Mouse (Mus musculus) embryonic facial prominence, embryonic 13.5 days (tissue): Measurements from ENCODE around the gene Ube2d2b. TPM values are rescaled to one million over a fixed set of nuclear protein-coding genes. Genes with fewer than 3 reads are reported as not detected.

Experiments used
- ATAC-seq: fragments of 200-750 bp; cut with Nextera tagmentation; 2 replicates; pipeline ENCODE4 v1.8.0; 2017; ENCODE audit warnings: low read depth; ENCODE audit not compliant: insufficient number of reproducible peaks, insufficient read depth, low FRiP score, low TSS enrichment
- H3K27ac ChIP-seq: fragments of 300-500 bp; sonication (generic); 2 replicates; pipeline ENCODE4 v1.5.1; 2015; ENCODE audit warnings: moderate library complexity, mild to moderate bottlenecking, inconsistent platforms
- H3K27me3 ChIP-seq: fragments of 300-500 bp; sonication (generic); 2 replicates; pipeline ENCODE4 v1.6.1; 2015; ENCODE audit warnings: mild to moderate bottlenecking, inconsistent platforms
- H3K36me3 ChIP-seq: fragments of 300-500 bp; sonication (generic); 2 replicates; pipeline ENCODE4 v1.6.1; 2015; ENCODE audit warnings: mild to moderate bottlenecking, inconsistent platforms
- H3K4me1 ChIP-seq: fragments of 300-500 bp; sonication (generic); 2 replicates; pipeline ENCODE4 v1.6.1; 2015; ENCODE audit warnings: inconsistent platforms
- H3K4me2 ChIP-seq: fragments of 300-500 bp; sonication (generic); 2 replicates; pipeline ENCODE4 v1.6.1; 2015; ENCODE audit warnings: moderate library complexity, mild to moderate bottlenecking, inconsistent platforms
- H3K4me3 ChIP-seq: fragments of 300-500 bp; sonication (generic); 2 replicates; pipeline ENCODE4 v1.5.1; 2015; ENCODE audit warnings: mild to moderate bottlenecking, inconsistent platforms
- H3K9ac ChIP-seq: fragments of 300-500 bp; sonication (generic); 2 replicates; pipeline ENCODE4 v1.6.1; 2015; ENCODE audit warnings: mild to moderate bottlenecking, inconsistent platforms
- H3K9me3 ChIP-seq: fragments of 300-500 bp; sonication (generic); 2 replicates; pipeline ENCODE4 v1.6.1; 2016; ENCODE audit warnings: inconsistent platforms
- whole genome bisulfite sequencing: fragments of 180-500 bp; shearing (Covaris S2); methylation state at CpG from one replicate; pipeline ENCODE4 v1.1.7; 2015; ENCODE audit warnings: mixed read lengths; 5-methylcytosine and 5-hydroxymethylcytosine counted together
- polyA plus RNA-seq: library from polyadenylated mRNA; unstranded; fragments of >200 nt; fragmentation: Nextera tagmentation; extraction: Ambion mirVana; gene quantifications from 2 replicates; pipeline ENCODE4 v1.2.1, GENCODE M21; 2015

Gene Ube2d2b
- polyA plus RNA-seq, 1 experiment from 2014 or later = 0.20 TPM

DNA sequence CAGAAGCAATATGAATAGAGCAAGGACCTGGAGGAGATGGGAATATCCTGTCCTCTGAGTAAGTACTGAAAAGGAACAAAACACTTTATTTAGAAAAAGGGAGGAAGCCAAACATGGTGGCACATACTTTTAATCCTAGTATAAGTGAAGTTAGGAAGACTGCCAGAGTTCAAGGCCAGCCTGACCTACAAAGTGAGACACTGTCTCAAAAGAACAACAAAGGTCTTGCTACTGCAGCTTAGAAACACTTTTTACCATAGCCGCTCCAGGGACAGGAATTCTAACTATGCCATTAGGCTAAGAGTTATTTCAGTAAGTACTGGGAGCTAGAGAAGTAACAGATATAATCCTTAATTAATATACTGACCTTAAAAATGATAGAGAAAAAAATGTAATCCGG is 15.2 kb upstream of the Ube2d2b start:
- H3K4me1 ChIP-seq = no peaks in the 10 kb centered on the region
- ATAC-seq = no peak
- H3K27ac ChIP-seq = no peak overlapping the region
- H3K4me2 ChIP-seq = no peak overlapping the region
- WGBS = 90% methylated on average over 2 of the region's 2 CpGs
- no peak overlapping the region for H3K9ac ChIP-seq
- no peak overlapping the region for H3K4me3 ChIP-seq
- H3K36me3 ChIP-seq = peaks cover 41% of the 10 kb centered on the region
- H3K27me3 ChIP-seq = no peaks in the 10 kb centered on the region
- H3K9me3 ChIP-seq = no peaks in the 10 kb centered on the region

DNA sequence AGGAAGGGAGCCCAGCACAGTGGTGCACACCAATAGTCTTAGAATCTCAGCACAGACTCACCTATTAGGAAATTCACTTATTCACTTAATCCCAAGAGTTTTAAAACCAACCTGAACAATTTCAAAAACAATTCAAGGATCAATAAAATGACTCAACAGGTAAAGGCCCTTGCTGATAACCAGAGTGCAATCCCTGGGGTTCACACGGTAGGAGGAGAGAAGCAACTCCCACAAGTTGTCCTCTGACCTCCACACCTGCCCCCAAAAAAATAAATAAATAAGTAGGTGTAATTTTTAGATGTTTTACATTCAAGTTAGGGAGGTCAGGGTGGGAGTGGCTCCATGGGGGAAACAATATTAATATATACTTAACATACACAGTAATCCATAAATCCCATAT is 7.4 kb upstream of the Ube2d2b start:
- 93% methylated on average over 1 of the region's 1 CpGs for WGBS
- ATAC-seq = no peak
- Histone ChIP-seq H3K4me2 (no peak overlapping the region), H3K9me3 (no peaks in the 10 kb centered on the region), H3K36me3 (peaks cover 6% of the 10 kb centered on the region; the same call in 1 of the 2 replicates), H3K27me3 (no peaks in the 10 kb centered on the region), H3K27ac (no peak overlapping the region), H3K4me1 (no peaks in the 10 kb centered on the region), H3K9ac (no peak overlapping the region), H3K4me3 (no peak overlapping the region)

DNA sequence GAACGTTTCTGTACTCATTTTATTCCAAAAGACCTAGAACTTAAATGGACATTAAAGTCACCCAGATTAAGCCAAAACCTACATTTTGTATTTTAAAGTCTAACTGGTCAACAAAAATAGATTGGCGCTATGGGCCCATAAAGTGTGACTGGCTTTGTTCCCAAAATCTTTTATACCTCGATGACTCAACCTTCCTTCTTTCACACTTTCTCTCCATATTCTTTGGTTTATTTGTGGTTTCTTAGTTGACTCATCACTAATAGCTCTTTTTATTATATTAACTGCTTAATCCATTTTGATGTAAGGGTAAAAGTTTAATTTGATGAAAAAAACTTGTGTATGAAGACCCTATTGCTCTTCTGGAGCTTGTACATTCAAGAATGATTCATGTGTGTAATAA is 1.5 kb downstream of the Ube2d2b start:
- peaks cover 13% of the 10 kb centered on the region for H3K36me3 ChIP-seq
- WGBS = 97% methylated on average over 3 of the region's 3 CpGs
- H3K27ac ChIP-seq = no peak overlapping the region
- no peak overlapping the region for H3K4me3 ChIP-seq
- no peak overlapping the region for H3K9ac ChIP-seq
- H3K27me3 ChIP-seq = no peaks in the 10 kb centered on the region
- no peak for ATAC-seq
- H3K4me1 ChIP-seq = no peaks in the 10 kb centered on the region
- no peak overlapping the region for H3K4me2 ChIP-seq
- H3K9me3 ChIP-seq = peaks cover 6% of the 10 kb centered on the region; the same call in 1 of the 2 replicates

DNA sequence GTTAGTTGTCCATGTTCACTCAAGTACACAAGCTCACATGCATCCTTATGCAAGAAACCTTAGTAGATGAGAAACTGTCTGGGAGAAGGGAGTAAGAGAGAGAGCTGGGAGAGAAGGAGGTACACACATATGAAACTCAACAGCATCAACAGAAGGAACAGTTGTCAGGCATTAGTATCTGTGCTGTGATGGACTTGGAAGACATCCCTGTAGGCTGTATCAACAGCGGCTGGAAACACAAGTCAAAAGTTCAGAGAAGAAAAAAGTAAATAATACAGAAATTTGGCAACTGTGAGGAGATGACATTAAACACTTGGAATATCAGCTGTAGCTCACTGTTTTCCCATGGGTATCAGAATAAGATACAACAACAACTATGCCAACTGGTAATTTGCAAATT is 4.4 kb downstream of the Ube2d2b start:
- Histone ChIP-seq H3K9me3 (peaks cover 6% of the 10 kb centered on the region; the same call in 1 of the 2 replicates), H3K36me3 (peaks cover 13% of the 10 kb centered on the region), H3K4me2 (no peak overlapping the region), H3K27me3 (no peaks in the 10 kb centered on the region), H3K9ac (no peak overlapping the region), H3K4me1 (no peaks in the 10 kb centered on the region), H3K4me3 (no peak overlapping the region), H3K27ac (no peak overlapping the region)
- no peak for ATAC-seq
- 73% methylated on average over 1 of the region's 1 CpGs for WGBS

DNA sequence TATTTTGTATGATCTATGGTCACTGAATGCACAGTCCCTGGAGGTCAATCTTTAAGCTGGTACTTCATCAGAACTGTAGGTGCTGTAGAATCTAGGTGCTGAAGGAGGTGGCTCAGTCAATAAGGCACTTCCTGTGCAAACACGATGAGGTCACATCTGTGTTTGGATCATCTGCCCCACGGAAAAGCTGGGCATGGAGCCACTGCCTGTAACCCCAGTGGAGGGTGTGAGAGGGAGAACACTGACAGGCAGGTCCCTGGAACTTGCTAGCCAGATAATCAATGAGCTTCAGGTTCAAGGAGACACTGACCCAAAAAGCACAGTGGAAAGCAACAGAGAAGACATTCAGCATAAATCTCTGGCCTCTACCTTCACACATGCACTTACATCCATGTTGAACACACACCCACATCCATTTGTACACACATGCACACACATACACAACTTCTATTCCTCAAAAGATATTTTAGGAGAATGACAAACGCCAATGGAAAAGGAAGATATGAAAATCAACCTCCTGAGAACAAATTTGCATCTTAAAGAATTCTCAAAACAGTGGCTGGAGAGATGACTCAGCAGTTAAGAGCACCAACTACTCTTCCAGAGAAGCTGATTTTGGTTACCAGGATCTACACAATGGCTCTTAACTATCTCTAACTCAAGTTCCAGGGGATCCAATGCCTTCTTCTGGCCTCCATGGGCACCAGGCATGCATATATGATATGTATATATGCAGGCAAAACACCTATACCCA is 9.2 kb downstream of the Ube2d2b start:
- Histone ChIP-seq H3K4me1 (no peaks in the 10 kb centered on the region), H3K9me3 (no peaks in the 10 kb centered on the region), H3K4me2 (no peak overlapping the region), H3K9ac (no peak overlapping the region), H3K4me3 (no peak overlapping the region), H3K27ac (no peak overlapping the region), H3K27me3 (no peaks in the 10 kb centered on the region), H3K36me3 (peaks cover 10% of the 10 kb centered on the region)
- WGBS = 68% methylated on average over 3 of the region's 3 CpGs
- ATAC-seq = no peak

DNA sequence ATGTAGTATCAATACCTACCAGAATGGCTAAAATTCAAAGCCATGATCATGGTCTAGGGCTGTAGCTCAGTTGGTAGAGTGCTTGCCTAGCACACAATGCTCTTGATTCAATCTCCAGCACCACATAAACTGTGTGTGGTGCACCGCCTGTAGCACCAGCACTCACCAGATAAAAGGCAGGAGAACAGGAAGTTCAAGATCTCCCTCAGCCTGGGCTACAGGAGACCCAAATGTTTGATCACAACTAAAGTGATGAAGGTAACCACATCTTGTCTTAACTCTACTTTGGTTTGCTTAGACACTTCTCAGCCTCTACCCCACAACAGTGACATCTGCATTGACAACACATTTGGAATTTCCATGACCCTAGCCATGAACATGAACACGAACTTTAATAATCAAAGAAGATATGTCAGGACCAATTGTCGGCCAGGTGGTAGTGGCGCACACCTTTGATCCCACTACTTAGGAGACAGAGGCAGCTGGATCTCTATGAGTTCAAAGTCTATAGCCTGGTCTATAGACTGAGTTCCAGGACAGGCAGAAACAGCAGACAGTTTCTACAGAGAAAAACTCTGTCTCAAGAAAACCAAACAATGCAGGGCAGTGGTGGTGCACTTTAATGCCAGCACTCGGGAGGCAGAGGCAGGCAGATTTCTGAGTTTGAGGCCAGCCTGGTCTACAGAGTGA is 10.8 kb downstream of the Ube2d2b start:
- H3K4me3 ChIP-seq = no peak overlapping the region
- H3K9me3 ChIP-seq = no peaks in the 10 kb centered on the region
- no peaks in the 10 kb centered on the region for H3K27me3 ChIP-seq
- ATAC-seq = no peak
- H3K27ac ChIP-seq = no peak overlapping the region
- H3K9ac ChIP-seq = no peak overlapping the region
- H3K4me2 ChIP-seq = no peak overlapping the region
- peaks cover 10% of the 10 kb centered on the region for H3K36me3 ChIP-seq
- no peaks in the 10 kb centered on the region for H3K4me1 ChIP-seq
- 94% methylated on average over 5 of the region's 5 CpGs for WGBS

DNA sequence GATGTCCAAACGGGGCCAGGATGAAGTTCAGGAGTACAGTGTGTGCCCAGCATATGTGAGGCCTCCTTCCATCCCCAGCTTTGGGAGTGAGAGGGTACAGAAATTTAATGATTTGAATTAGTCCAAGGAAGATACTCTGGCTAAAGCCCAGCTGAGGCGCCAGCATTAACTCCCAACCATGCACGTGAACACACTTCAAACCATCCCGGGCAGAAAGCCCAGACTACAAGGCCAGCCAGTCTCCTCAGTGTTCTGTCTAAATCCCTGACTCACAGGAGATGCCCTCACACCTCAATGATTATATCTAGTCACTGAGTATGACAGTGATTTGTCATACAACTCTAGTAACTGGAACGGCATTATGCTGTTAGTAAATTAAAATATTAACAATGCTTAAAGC is 17.4 kb downstream of the Ube2d2b start:
- no peak overlapping the region for H3K9ac ChIP-seq
- H3K4me1 ChIP-seq = no peaks in the 10 kb centered on the region
- H3K27ac ChIP-seq = no peak overlapping the region
- WGBS = 72% methylated on average over 5 of the region's 5 CpGs
- no peaks in the 10 kb centered on the region for H3K27me3 ChIP-seq
- H3K36me3 ChIP-seq = no peaks in the 10 kb centered on the region
- H3K9me3 ChIP-seq = no peaks in the 10 kb centered on the region
- H3K4me3 ChIP-seq = no peak overlapping the region
- H3K4me2 ChIP-seq = no peak overlapping the region
- no peak for ATAC-seq

DNA sequence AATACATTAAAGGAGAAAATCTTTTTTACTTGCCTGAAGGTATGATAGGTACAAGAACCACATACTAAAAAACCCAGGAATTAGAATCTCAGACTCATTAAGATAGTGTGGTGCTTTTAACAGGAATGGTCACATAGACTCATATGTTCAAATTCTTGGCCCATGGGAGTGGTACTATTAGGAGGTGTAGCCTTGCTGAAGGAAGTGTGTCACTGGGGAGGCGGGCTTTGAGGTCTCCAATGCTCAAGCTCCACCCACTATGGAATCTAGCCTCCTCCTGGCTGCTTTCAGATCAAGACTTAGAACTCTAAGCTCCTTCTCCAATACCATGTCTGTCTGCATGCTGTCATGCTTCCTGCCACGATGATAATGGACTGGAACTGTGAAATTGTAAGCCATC is 17.9 kb downstream of the Ube2d2b start:
- WGBS = 69% methylated on average over 2 of the region's 2 CpGs
- H3K36me3 ChIP-seq = no peaks in the 10 kb centered on the region
- H3K9ac ChIP-seq = no peak overlapping the region
- no peak overlapping the region for H3K4me2 ChIP-seq
- H3K27me3 ChIP-seq = no peaks in the 10 kb centered on the region
- H3K4me1 ChIP-seq = no peaks in the 10 kb centered on the region
- H3K4me3 ChIP-seq = no peak overlapping the region
- no peak for ATAC-seq
- no peaks in the 10 kb centered on the region for H3K9me3 ChIP-seq
- H3K27ac ChIP-seq = no peak overlapping the region

DNA sequence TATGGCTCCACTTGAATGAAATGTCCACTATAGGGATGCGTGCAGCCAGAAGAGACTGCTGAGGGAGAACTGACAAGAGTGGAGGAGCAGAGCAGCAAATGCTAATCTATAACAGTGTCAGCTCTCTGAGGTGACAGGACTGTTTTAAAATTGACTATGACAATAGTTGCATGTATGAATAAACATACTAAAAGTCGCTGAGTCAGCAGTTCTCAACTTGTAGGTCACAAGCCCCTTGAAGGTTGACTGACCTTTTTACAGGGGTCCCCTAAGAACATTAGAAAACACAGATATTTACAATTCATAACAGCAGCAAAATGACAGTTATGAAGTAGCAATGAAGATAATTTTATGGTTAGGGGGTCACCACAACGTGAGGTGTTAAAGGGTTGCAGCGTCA is 19.1 kb downstream of the Ube2d2b start:
- no peak overlapping the region for H3K4me3 ChIP-seq
- no peak overlapping the region for H3K4me2 ChIP-seq
- H3K27me3 ChIP-seq = no peaks in the 10 kb centered on the region
- H3K27ac ChIP-seq = no peak overlapping the region
- H3K4me1 ChIP-seq = peaks cover 4% of the 10 kb centered on the region
- ATAC-seq = no peak
- 90% methylated on average over 4 of the region's 4 CpGs for WGBS
- H3K9me3 ChIP-seq = no peaks in the 10 kb centered on the region
- H3K9ac ChIP-seq = no peak overlapping the region
- H3K36me3 ChIP-seq = no peaks in the 10 kb centered on the region

DNA sequence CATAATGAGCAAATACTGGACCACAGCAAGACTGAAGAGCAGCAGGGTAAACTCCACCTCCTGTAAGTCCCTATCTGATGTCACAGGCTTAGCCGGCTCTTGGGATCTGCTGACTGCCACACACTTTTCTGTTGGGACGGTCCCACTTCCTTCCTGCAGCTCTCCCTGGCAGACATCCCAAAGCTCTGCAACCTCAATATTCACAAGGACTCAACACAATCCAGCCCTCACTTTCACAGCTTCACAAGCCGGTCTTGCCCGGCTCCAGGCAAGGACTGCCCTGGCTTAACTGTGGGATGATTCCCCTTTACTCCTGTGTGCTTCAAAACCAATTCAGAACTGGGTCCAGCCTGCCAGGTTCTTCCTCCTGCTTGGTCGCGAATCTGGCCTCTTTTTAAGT is 23.9 kb downstream of the Ube2d2b start:
- Histone ChIP-seq H3K27me3 (no peaks in the 10 kb centered on the region), H3K4me1 (peaks cover 13% of the 10 kb centered on the region), H3K4me2 (no peak overlapping the region), H3K27ac (peak overlapping the region; percentile 60; the same call in 1 of the 2 replicates), H3K36me3 (no peaks in the 10 kb centered on the region), H3K4me3 (no peak overlapping the region), H3K9me3 (no peaks in the 10 kb centered on the region), H3K9ac (no peak overlapping the region)
- 26% methylated on average over 6 of the region's 6 CpGs for WGBS
- no peak for ATAC-seq

DNA sequence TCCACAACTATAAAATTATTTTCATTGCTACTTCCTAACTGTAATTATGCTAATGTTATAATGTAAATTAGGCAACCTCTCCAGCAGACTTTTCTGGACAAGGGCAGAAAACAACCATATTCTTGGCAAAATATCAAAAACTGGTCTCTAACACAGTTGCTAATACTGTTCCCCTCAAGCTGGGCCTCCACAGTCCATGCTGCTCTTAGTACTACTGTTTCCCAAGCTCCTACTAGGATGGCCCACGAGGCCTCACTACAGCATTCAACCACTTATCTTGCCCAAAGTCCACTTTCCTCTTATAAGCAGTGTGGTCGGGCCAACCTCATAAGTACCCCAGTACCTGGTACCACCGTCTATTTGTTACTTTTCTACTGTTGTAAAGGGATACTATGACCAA is 24.7 kb downstream of the Ube2d2b start:
- H3K36me3 ChIP-seq = no peaks in the 10 kb centered on the region
- no peak overlapping the region for H3K4me2 ChIP-seq
- no peak overlapping the region for H3K27ac ChIP-seq
- H3K9ac ChIP-seq = no peak overlapping the region
- H3K27me3 ChIP-seq = no peaks in the 10 kb centered on the region
- 78% methylated on average over 3 of the region's 3 CpGs for WGBS
- H3K4me1 ChIP-seq = peaks cover 13% of the 10 kb centered on the region
- H3K9me3 ChIP-seq = no peaks in the 10 kb centered on the region
- H3K4me3 ChIP-seq = no peak overlapping the region
- ATAC-seq = no peak

DNA sequence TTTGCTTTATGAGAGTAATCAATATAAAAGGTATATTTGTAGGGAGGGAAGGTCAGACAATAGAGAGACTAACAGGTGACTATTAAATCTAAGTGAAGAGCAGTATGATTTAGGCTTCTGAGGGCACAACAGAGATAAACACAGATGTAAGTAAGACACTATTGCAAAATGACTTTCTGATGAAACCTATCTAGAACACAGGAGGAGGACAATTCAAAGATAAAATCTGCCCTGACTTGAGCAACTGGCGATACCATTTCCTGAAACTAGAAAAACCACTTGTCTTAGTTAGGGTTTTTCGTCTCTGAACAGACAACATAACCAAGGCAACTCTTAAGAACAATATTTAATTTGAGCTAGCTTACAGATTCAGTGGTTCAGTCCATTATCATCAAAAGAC is 25.6 kb downstream of the Ube2d2b start:
- Histone ChIP-seq H3K9ac (no peak overlapping the region), H3K4me2 (no peak overlapping the region), H3K27me3 (no peaks in the 10 kb centered on the region), H3K27ac (no peak overlapping the region), H3K36me3 (no peaks in the 10 kb centered on the region), H3K4me3 (no peak overlapping the region), H3K9me3 (no peaks in the 10 kb centered on the region), H3K4me1 (peaks cover 13% of the 10 kb centered on the region)
- no peak for ATAC-seq
- WGBS = 76% methylated on average over 2 of the region's 2 CpGs
